Mouse (Mus musculus) lung, adult 2 months (tissue): ENCODE results near the gene Susd5.

ENCODE experiments used
- CTCF ChIP-seq: fragments of 200-500 bp; IDR thresholded peaks from 2 replicates; pipeline ENCODE4 v1.5.1; 2011; ENCODE audit warnings: mild to moderate bottlenecking, low read length, control low read depth; ENCODE audit not compliant: insufficient read depth
- POLR2A ChIP-seq: fragments of 200-500 bp; IDR thresholded peaks from 2 replicates; pipeline ENCODE4 v1.6.1; 2011; ENCODE audit warnings: low read depth, mild to moderate bottlenecking, control low read depth, low read length, borderline replicate concordance; ENCODE audit errors: extremely low read depth

DNA sequence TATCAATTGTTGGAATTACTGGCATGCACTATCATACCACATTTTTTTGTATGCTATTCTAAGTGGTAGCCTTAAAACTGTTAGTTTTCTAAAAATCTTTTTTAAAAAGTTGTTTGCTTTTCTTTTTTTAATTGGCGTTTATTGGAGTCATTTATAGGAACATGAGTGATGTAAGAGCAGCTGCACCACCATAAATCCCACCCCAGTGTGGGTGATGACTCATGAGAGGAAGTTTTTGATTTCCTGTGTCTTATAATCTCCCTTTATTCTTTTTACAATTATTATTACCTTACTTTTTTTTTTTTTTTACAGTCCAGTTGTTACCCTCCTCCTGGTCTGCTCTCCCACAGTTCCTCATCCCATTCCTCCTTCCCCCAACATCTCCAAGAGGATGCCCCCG, 37.9 kb downstream of the Susd5 start:
- no peak for TF ChIP-seq CTCF
- TF ChIP-seq POLR2A: no peak
